Mouse (Mus musculus) lung, postnatal 0 days (tissue): ENCODE measurements around the gene Vmn1r4.

ENCODE experiments used
- CTCF ChIP-seq: IDR thresholded peaks from 2 replicates; pipeline ENCODE4 v1.5.1; 2016; ENCODE audit warnings: antibody characterized with exemption, mild to moderate bottlenecking
- EP300 ChIP-seq: IDR thresholded peaks from 2 replicates; pipeline ENCODE4 v1.6.1; 2016; ENCODE audit warnings: antibody characterized with exemption, mild to moderate bottlenecking, control low read depth

DNA sequence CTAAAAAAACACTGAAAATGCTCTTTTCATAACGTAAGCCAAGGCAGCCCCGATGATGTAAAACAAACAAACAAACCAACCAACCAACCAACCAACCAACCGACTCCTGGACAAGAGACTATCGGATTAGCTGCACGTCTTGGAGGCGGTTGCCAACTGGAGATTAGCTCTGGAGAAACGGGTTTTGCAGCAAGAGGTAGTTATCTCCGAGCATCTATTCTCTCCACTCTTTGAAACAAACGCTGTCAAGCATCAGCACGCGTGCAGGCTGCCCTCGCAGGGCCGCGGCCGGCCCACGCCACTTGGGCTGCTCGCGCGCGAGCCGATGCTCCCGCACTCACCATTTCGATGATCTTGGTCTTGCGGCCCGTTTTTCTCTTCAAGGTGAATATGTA lies 487 bp upstream of the Vmn1r4 start:
- TF ChIP-seq EP300 (no peak), CTCF (no peak)
